Mouse (Mus musculus): ENCODE data around the gene Eif4ebp2.

DNA sequence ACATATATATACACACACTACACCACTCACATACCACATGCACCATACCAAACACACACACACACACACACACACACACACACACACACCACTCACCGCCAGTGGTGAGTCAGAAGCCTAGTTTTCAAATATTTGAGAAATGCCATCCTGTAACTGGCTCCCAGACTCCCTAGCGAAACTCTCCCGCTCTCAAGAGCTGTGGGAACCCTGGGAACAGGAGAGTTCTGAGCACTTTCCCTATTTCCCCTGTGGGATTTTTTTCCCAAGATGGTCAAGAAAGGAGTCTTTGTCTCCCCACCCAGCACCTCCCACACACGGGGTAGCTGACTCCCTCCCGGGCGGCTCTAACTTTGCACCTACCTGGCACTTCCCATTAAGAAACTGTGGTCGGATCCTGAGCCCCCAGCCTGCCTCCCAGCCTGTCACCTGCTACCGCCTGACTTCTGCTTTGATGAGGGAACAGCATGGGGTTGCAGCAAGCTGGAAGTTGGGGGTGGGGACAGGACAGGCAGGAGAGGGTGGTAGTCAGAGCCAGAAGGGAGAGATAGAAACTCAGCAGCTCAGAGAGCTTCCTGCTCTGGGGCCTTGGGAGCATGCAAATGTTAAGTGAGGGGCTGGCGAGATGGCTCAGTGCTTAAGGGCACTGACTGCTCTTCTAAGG is 57.9 kb downstream of the Eif4ebp2 start:
- TF ChIP-seq CTCF (IDR thresholded peaks at IDR 0.05; ENCODE audit: extremely low read depth, insufficient read depth, insufficient read length, insufficient replicate concordance) (no peak), POLR2A (IDR thresholded peaks at IDR 0.05; ENCODE audit: low read depth, low read length) (no peak)

All from spleen, adult 2 months (tissue).